Mouse (Mus musculus): Measurements from ENCODE around the gene Fgfr2. TPM values are rescaled to one million over a fixed set of nuclear protein-coding genes. Genes with fewer than 3 reads are reported as not detected.

Fgfr2 gene
- total RNA-seq, 1 experiment = 37.5 TPM

- Histone ChIP-seq H3K9me3 (ENCODE audit: control insufficient read depth, insufficient read depth, low read depth, low read length) (no peaks in the 10 kb centered on the region), H3K36me3 (ENCODE audit: control insufficient read depth, insufficient read depth, low read length, poor library complexity, severe bottlenecking) (no peaks in the 10 kb centered on the region), H3K27ac (ENCODE audit: insufficient read depth, low read depth, low read length, poor library complexity, severe bottlenecking) (no peak overlapping the region), H3K4me3 (ENCODE audit: insufficient read depth in 1 of 2, low read depth in 1 of 2, low read length in 2 of 2, poor library complexity in 1 of 2, severe bottlenecking in 1 of 2) (no peak overlapping the region), H3K9ac (ENCODE audit: insufficient read depth, low read depth, low read length, poor library complexity, severe bottlenecking) (no peak overlapping the region), H3K4me1 (ENCODE audit: control insufficient read depth in 2 of 2, insufficient read depth in 2 of 2, low read length in 2 of 2, poor library complexity in 1 of 2) (no peaks in the 10 kb centered on the region)
- in situ Hi-C loops (cut with MboI; ENCODE audit: low sequenced_read_pairs in 2 of 2, unreplicated experiment in 2 of 2) = no loop called here
- no peak for DNase-seq (ENCODE audit: low read depth, low spot score)
- TF ChIP-seq MAFK (IDR thresholded peaks at IDR 0.05; ENCODE audit: insufficient read depth, low read depth, low read length) = no peak
- TF ChIP-seq CHD2 (IDR thresholded peaks at IDR 0.05; ENCODE audit: low read depth, low read length) = no peak
- no peak for TF ChIP-seq ZNF384 (IDR thresholded peaks at IDR 0.05; ENCODE audit: low read depth, low read length)
- no peak for TF ChIP-seq HCFC1 (IDR thresholded peaks at IDR 0.05; ENCODE audit: borderline replicate concordance, insufficient read depth, low read length)
- no peak for TF ChIP-seq ZC3H11A (IDR thresholded peaks at IDR 0.05; ENCODE audit: borderline replicate concordance, low read depth, low read length)
Observed at GRCm38 (mm10) chr7:132088181-132088580, 1035.0 kb downstream of the Fgfr2 start.

- H3K9ac ChIP-seq (ENCODE audit: insufficient read depth, low read depth, low read length, poor library complexity, severe bottlenecking) = no peak overlapping the region
- no peak overlapping the region for H3K27ac ChIP-seq (ENCODE audit: insufficient read depth, low read depth, low read length, poor library complexity, severe bottlenecking)
- TF ChIP-seq ZC3H11A (IDR thresholded peaks at IDR 0.05; ENCODE audit: borderline replicate concordance, low read depth, low read length) = no peak
- TF ChIP-seq MAFK (IDR thresholded peaks at IDR 0.05; ENCODE audit: insufficient read depth, low read depth, low read length) = no peak
- TF ChIP-seq CHD2 (IDR thresholded peaks at IDR 0.05; ENCODE audit: low read depth, low read length) = no peak
- in situ Hi-C loops (cut with MboI; ENCODE audit: low sequenced_read_pairs in 2 of 2, unreplicated experiment in 2 of 2) = no loop called here
- DNase-seq (ENCODE audit: low read depth, low spot score) = no peak
- no peak overlapping the region for H3K4me3 ChIP-seq (ENCODE audit: insufficient read depth in 1 of 2, low read depth in 1 of 2, low read length in 2 of 2, poor library complexity in 1 of 2, severe bottlenecking in 1 of 2)
- no peaks in the 10 kb centered on the region for H3K9me3 ChIP-seq (ENCODE audit: control insufficient read depth, insufficient read depth, low read depth, low read length)
- no peaks in the 10 kb centered on the region for H3K36me3 ChIP-seq (ENCODE audit: control insufficient read depth, insufficient read depth, low read length, poor library complexity, severe bottlenecking)
- no peaks in the 10 kb centered on the region for H3K4me1 ChIP-seq (ENCODE audit: control insufficient read depth in 2 of 2, insufficient read depth in 2 of 2, low read length in 2 of 2, poor library complexity in 1 of 2)
Observed at GRCm38 (mm10) chr7:132075825-132076224, 1047.3 kb downstream of the Fgfr2 start.

- Histone ChIP-seq H3K4me3 (ENCODE audit: insufficient read depth in 1 of 2, low read depth in 1 of 2, low read length in 2 of 2, poor library complexity in 1 of 2, severe bottlenecking in 1 of 2) (no peak overlapping the region), H3K4me1 (ENCODE audit: control insufficient read depth in 2 of 2, insufficient read depth in 2 of 2, low read length in 2 of 2, poor library complexity in 1 of 2) (no peaks in the 10 kb centered on the region), H3K36me3 (ENCODE audit: control insufficient read depth, insufficient read depth, low read length, poor library complexity, severe bottlenecking) (no peaks in the 10 kb centered on the region), H3K9ac (ENCODE audit: insufficient read depth, low read depth, low read length, poor library complexity, severe bottlenecking) (no peak overlapping the region), H3K27ac (ENCODE audit: insufficient read depth, low read depth, low read length, poor library complexity, severe bottlenecking) (no peak overlapping the region), H3K9me3 (ENCODE audit: control insufficient read depth, insufficient read depth, low read depth, low read length) (no peaks in the 10 kb centered on the region)
- in situ Hi-C loops (cut with MboI; ENCODE audit: low sequenced_read_pairs in 2 of 2, unreplicated experiment in 2 of 2) = no loop called here
- TF ChIP-seq CHD2 (IDR thresholded peaks at IDR 0.05; ENCODE audit: low read depth, low read length) (no peak), ZC3H11A (IDR thresholded peaks at IDR 0.05; ENCODE audit: borderline replicate concordance, low read depth, low read length) (no peak), MAFK (IDR thresholded peaks at IDR 0.05; ENCODE audit: insufficient read depth, low read depth, low read length) (no peak), HCFC1 (IDR thresholded peaks at IDR 0.05; ENCODE audit: borderline replicate concordance, insufficient read depth, low read length) (no peak), ZNF384 (IDR thresholded peaks at IDR 0.05; ENCODE audit: low read depth, low read length) (no peak)
- DNase-seq (ENCODE audit: low read depth, low spot score) = no peak
Observed at GRCm38 (mm10) chr7:132074503-132074902, 1048.6 kb downstream of the Fgfr2 start.

- no peaks in the 10 kb centered on the region for H3K36me3 ChIP-seq (ENCODE audit: control insufficient read depth, insufficient read depth, low read length, poor library complexity, severe bottlenecking)
- no peak overlapping the region for H3K9ac ChIP-seq (ENCODE audit: insufficient read depth, low read depth, low read length, poor library complexity, severe bottlenecking)
- H3K27ac ChIP-seq (ENCODE audit: insufficient read depth, low read depth, low read length, poor library complexity, severe bottlenecking) = no peak overlapping the region
- in situ Hi-C loops (cut with MboI; ENCODE audit: low sequenced_read_pairs in 2 of 2, unreplicated experiment in 2 of 2) = no loop called here
- TF ChIP-seq ZC3H11A (IDR thresholded peaks at IDR 0.05; ENCODE audit: borderline replicate concordance, low read depth, low read length) = no peak
- TF ChIP-seq ZNF384 (IDR thresholded peaks at IDR 0.05; ENCODE audit: low read depth, low read length) = no peak
- no peak for TF ChIP-seq MAFK (IDR thresholded peaks at IDR 0.05; ENCODE audit: insufficient read depth, low read depth, low read length)
- no peak for TF ChIP-seq CHD2 (IDR thresholded peaks at IDR 0.05; ENCODE audit: low read depth, low read length)
- no peak for TF ChIP-seq HCFC1 (IDR thresholded peaks at IDR 0.05; ENCODE audit: borderline replicate concordance, insufficient read depth, low read length)
- no peaks in the 10 kb centered on the region for H3K4me1 ChIP-seq (ENCODE audit: control insufficient read depth in 2 of 2, insufficient read depth in 2 of 2, low read length in 2 of 2, poor library complexity in 1 of 2)
- H3K9me3 ChIP-seq (ENCODE audit: control insufficient read depth, insufficient read depth, low read depth, low read length) = no peaks in the 10 kb centered on the region
- no peak overlapping the region for H3K4me3 ChIP-seq (ENCODE audit: insufficient read depth in 1 of 2, low read depth in 1 of 2, low read length in 2 of 2, poor library complexity in 1 of 2, severe bottlenecking in 1 of 2)
- DNase-seq (ENCODE audit: low read depth, low spot score) = no peak
Observed at GRCm38 (mm10) chr7:132070877-132071625, 1052.1 kb downstream of the Fgfr2 start.
